Mouse (Mus musculus): ENCODE results near the gene Cntf.

- TF ChIP-seq CTCF (IDR thresholded peaks at IDR 0.05; ENCODE audit: borderline replicate concordance, control insufficient read depth, extremely low read depth, insufficient read depth, low read length, poor library complexity) (no peak), POLR2A (IDR thresholded peaks at IDR 0.05; ENCODE audit: control insufficient read depth, extremely low read depth, insufficient read depth, low read length, poor library complexity) (no peak)
Observed at GRCm38 (mm10) chr19:12802830-12803229, 37.4 kb upstream of the Cntf start.

All from thymus, adult 2 months (tissue).